Mouse (Mus musculus) left cerebral cortex, adult 2 months (tissue): ENCODE data around the gene Acin1. TPM values are rescaled to one million over a fixed set of nuclear protein-coding genes. Genes with fewer than 3 reads are reported as not detected.
"Not testable (repeated sequence)": the region's sequence is repeated elsewhere in the genome, so short reads cannot be mapped to it uniquely, and the experiment has no call there.

ENCODE experiments used
- DNase-seq, 2 experiments: peaks; one replicate each; pipeline ENCODE4 v3.0.0; 2021 to 2022; ENCODE audit warnings: low spot score in 2 of 2, mixed read lengths in 1 of 2; ENCODE audit errors: extremely low spot score in 1 of 2
- H3K27ac ChIP-seq: fragments of 200-600 bp; 2 replicates; pipeline ENCODE4 v1.8.1; 2022
- H3K4me3 ChIP-seq: fragments of 200-600 bp; 2 replicates; pipeline ENCODE4 v1.8.1; 2022
- CTCF ChIP-seq: fragments of 200-600 bp; IDR thresholded peaks from 2 replicates; pipeline ENCODE4 v1.8.1; 2022; ENCODE audit warnings: antibody characterized with exemption, mild to moderate bottlenecking, moderate library complexity
- intact Hi-C: fragments of 180-260 bp; cut with DNase I; formaldehyde crosslinking; loops from one replicate; pipeline ENCODE4 v1.15.1; 2025
- total RNA-seq, 2 experiments: library from RNA; stranded (reverse); gene quantifications; 2 replicates each; pipeline ENCODE4 v1.2.3; 2021

Gene Acin1
- total RNA-seq, 2 experiments from 2014 or later, result 200 to 232 TPM

DNA sequence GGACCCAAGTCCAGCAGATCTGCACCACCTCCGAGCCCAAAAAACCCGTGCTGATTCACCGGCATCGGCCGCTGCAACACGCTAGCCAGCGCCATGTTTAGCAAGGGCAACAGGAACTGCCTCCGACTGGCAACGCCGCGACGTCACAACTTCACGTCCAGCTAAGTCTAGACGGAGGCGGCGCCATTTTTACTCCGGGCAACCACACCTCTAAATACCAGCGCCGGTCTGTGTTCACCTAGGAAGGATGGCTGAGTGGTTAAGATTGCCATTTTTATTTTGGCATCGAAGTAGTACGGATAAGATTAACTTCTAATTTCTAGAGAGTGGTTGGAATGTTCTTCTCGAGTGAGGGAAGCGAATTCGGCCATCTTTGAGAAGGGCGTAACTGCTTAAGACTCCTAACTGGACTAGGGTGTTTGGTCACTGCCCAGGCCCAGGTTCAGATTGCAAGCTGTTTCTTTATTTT lies 68.8 kb downstream of the Acin1 start, which contains the start of gene Psmb5:
Gene Psmb5 (minus strand): TSS at position 126 of the 469 bp plus-strand sequence.
- intact Hi-C loops, result no loop called here
- TF ChIP-seq CTCF, result no peak
- Histone ChIP-seq H3K27ac (peak within 1 kb of the TSS; percentile 96), H3K4me3 (peak within 1 kb of the TSS; percentile 76)
- DNase-seq, result peak; percentile 84 to 88

DNA sequence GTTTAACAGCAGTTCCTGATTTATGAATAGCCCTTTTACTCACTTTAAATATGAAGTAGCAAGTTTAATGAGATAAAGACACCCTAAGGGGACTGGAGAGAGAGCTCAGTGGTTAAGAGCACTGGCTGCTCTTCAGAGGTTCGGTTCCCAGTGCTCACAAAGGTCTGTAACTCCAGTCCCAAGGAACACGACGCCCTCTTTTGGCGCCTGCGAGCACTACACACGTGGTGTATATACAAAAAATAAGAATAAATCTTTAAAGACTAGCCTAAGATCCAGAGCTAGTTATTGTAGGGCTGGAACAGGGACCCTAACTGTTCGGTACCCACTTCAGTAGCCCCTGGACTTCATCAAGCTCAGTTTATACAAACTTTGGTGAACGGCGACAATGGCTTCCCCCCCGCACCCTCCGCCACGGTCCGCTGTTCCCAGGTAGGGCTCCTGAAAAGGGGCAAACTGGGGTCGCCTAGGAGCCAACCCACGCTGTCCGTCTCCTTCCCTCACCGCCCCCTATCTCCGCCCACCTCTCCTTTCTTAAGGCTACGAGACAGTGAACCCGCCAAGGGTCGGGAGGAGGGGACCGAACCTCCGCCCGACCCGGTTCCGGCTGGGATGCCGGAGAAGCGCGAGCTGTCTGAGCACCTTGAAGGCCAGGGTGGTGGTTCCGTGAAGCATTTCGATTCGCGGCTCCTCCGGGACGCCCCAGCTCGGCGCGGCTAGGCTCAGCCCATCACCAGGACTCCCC lies 69.4 kb downstream of the Acin1 start:
- DNase-seq, result no peak
- Histone ChIP-seq H3K27ac (peak overlapping the region; percentile 96), H3K4me3 (peak overlapping the region; percentile 76)
- intact Hi-C loops, result no loop called here
- TF ChIP-seq CTCF, result peak; percentile 18

DNA sequence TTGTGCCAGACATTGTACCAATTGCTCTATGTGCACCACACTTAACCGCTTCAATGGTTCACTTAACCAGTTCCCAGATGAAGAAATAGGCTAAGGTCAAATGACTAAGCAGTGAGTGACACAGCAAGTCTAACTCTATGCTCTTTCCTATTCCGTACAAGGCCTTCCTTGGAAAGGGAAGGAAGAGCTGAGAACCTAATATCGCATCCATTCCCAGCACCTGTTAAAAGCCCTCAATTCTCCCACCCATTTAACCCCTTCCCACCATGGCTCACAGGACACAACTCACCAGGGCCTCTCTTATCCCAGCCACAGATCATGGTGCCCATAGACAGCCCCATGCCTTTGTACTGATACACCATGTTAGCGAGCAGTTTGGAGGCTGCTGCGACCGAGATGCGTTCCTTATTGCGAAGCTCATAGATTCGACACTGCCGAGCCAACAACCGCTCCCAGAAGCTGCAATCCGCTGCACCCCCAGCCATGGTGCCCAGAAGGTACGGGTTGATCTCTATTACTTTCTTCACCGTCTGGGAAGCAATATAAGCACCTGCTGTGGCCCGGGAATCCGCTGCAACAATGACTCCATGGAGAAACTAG lies 70.4 kb downstream of the Acin1 start:
- DNase-seq, result no peak
- TF ChIP-seq CTCF, result no peak
- Histone ChIP-seq H3K27ac (no peak overlapping the region), H3K4me3 (no peak overlapping the region)
- intact Hi-C loops, result no loop called here

DNA sequence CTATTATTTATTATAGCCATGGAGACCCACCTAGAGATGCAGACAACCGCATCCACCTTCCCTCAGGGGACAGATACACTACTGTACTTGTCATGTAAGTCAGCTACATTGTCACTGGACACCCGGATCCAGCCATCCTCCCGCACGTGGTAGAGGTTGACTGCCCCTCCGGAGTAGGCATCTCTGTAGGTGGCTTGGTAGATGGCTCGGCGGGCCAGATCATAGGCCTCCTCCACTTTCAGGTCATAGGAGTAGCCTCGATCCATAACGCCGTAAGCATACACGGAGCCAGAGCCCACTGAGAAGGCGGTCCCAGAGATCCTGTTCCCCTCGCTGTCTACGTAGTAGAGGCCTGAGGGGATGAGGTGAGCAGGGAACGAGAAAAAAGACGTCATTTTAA lies 72.6 kb downstream of the Acin1 start:
- H3K27ac ChIP-seq, DNase-seq, intact Hi-C loops, H3K4me3 ChIP-seq: not testable (repeated sequence)

DNA sequence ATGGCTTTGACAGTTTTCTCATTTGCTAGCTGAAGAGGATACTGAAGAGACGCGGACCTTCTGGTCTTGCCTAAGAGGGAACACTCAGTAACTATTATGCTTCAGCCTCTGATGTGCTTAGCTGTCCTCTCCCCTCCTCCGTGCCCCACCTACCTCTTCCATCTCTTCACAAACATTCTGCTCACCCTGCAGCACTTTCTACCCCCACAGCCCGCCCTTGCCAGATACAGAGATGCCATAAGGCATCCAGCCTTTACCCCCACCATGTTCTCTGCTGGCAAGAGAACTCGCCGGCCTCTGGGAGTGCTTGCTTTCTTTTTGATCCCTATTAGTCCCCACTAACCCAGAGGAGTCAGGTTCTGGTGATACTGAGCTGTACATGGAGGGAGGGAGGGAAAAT lies 76.1 kb downstream of the Acin1 start:
- no peak for DNase-seq
- intact Hi-C loops, result loop anchor here (2.0 kb wide), 1 partner anchor 18 kb away; no protein-coding TSS in a partner anchor
- no peak for TF ChIP-seq CTCF

DNA sequence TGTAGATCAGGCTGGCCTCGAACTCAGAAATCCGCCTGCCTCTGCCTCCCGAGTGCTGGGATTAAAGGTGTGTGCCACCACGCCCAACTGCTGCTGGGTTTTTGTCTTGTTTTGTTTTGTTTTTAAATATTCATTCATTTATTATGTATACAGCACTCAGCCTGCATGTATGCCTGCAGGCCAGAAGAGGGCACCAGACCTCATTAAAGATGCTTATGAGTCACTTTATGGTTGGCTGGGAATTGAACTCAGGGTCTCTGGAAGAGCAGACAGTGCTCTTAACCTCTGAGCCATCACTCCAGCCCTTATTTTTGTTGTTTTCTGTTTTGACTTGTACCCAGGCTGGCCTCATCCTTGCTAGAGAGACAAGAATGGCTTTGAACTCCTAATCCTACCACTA lies 76.8 kb downstream of the Acin1 start:
- TF ChIP-seq CTCF, result peak; percentile 58
- DNase-seq, result no peak
- Histone ChIP-seq H3K4me3 (no peak overlapping the region), H3K27ac (peak overlapping the region; percentile 71)
- intact Hi-C loops, result loop anchor here (2.0 kb wide), 1 partner anchor 17 kb away; no protein-coding TSS in a partner anchor

More for the DNA sequence above, 76.1 kb downstream of the Acin1 start:
- Histone ChIP-seq H3K4me3 (no peak overlapping the region), H3K27ac (peak overlapping the region; percentile 71)

DNA sequence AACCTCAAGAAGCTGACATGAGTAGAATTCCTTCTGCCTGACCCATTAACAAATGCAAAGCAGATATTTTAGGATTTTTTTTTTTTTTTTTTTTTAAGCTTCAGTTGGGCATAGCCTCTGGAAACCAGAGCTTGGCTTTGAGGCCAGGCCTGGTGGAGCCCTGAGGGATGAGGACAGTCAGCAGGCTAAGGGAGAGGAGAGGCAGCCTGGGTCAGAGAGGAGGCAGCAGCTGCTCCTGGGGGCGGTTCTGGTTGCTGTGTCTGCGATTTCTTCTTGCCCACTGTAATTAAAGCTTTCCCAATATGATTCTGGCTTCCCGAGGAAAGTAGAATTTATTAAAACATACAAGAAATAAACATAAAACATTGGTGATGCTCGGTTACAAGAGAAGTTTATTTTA lies 77.5 kb downstream of the Acin1 start:
- Histone ChIP-seq H3K27ac (peak overlapping the region; percentile 32; the same call in 1 of the 2 replicates), H3K4me3 (no peak overlapping the region)
- intact Hi-C loops, result no loop called here
- DNase-seq, result no peak
- no peak for TF ChIP-seq CTCF

DNA sequence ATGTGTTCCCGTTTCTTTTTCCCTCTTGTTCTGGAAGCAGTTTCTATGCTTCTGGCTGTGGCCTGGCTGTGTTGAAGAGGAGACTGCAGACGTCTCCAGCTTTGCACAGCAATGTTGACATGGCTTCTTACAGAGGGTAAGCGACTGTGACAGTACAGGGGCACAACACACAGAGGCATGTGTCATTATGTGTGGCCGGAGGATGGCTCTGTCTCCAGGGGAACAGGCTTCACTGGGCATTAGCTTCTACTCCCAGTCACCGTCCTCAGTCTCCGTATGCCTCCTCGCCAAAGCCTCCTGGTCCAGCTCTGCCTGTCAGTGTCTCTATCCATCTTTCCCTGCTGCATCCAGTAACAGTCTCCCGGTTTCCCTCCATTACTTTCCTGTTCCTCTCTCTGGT lies 79.5 kb downstream of the Acin1 start:
- no peak overlapping the region for H3K4me3 ChIP-seq
- no peak overlapping the region for H3K27ac ChIP-seq
- intact Hi-C loops, result no loop called here
- TF ChIP-seq CTCF, result no peak
- DNase-seq, result no peak

DNA sequence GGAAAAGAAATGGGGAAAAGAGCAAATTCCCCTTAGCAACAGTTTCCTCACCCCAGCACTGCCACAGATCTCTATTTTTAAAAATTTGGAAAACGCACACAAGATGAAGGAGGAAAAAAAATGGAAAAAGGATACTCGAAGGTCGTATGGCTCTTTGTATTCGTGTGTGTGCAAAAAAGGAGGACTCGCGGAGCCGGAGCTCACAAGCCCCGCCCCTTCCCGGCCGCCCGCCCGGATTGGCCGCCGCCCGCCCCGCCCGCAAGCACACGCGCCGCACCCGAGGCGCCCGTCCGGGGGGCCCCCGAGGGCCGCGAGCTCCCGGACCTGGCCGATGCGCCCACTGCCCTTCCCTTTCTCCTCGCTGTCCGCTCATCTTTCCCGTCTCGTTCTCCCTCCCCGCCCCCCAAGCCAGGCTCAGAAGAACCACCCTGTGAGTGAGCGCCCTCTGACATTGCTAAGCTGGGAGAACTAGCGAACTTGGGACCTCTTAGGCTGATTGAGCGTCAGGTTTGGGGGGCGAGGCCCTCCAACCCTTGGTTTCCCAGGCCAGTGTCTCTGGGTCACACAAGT lies 80.9 kb downstream of the Acin1 start, which contains the start of gene 4931414P19Rik:
Gene 4931414P19Rik (minus strand): TSS at position 242 of the 570 bp plus-strand sequence.
- peak within 1 kb of the TSS; percentile 48 for H3K4me3 ChIP-seq
- peak; percentile 73 to 77 for DNase-seq
- peak within 1 kb of the TSS; percentile 89 for H3K27ac ChIP-seq
- TF ChIP-seq CTCF, result no peak
- intact Hi-C loops, result no loop called here

DNA sequence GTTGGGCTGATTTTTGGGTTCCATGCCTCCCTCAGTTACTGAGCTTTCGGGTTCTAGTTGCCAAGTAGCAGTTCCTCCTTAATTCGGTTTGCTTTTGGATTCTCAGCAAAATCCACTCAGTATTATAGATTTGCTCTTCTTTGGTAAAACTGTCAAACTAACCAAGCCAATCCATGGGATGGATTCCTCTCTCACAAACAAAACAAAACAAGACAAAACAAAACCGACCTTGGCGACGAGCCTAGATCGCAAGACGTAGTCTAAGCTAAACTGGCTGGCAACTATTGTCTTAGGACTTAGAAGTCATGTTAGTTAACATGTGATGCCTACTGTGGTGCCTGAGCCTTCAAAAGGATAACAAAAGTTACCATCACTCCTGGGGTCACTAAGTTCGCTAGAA lies 83.0 kb downstream of the Acin1 start:
- Histone ChIP-seq H3K4me3 (peak overlapping the region; percentile 86), H3K27ac (peak overlapping the region; percentile 98)
- intact Hi-C loops, result no loop called here
- no peak for TF ChIP-seq CTCF
- no peak for DNase-seq

DNA sequence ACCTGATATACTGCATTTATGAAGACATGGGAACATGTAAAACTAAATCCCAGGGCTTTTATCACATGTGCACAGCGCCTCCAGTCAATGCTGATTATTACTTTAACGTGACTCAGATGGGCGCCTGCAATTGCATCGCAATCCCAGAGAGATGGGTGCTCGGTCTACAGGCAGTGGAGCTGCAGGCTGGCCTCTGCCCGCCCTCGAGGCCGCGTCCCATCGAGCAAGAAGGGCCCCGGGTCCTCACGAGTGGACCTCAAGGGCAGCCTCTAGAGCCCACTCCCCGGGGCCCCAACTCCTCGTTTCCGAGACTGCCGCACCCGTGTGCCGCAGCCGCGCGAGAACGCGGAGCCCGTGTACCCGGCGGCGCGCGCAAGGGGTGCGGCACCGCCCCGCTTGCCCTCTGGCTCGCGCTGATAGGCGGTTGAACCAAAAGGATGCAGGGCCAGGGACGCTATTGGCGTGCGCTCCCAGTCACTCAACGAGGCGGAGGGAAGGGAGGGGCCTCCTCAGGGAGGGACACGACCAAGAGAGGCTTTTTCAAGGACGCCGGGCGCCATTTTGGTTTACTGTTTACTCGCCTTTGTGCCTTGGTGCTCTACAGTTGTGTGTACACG lies 83.6 kb downstream of the Acin1 start:
- no peak for TF ChIP-seq CTCF
- H3K4me3 ChIP-seq, result peak overlapping the region; percentile 86
- H3K27ac ChIP-seq, result peak overlapping the region; percentile 98
- intact Hi-C loops, result no loop called here
- DNase-seq, result peak; percentile 95

DNA sequence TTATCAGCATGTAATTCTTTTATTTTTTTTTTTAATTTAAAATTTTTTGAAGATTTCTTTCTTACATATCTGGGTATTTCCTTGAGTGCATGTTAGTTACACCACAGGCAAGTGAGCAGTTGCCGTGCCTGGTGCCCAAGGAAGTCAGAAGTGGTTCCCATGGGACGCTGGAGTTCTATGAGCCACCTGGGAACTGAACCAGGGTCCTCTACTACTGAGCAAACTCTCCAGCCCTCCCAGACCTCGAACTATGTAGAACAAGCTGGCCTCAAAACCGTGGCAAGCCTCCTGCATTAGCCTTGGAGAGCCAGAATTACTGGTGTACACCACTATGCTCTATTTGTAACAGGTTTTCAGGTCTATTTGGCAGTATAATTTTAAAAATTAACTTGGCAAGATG lies 84.1 kb downstream of the Acin1 start:
- TF ChIP-seq CTCF, result no peak
- peak overlapping the region; percentile 98 for H3K27ac ChIP-seq
- intact Hi-C loops, result no loop called here

More for the DNA sequence above, 84.1 kb downstream of the Acin1 start:
- peak overlapping the region; percentile 86 for H3K4me3 ChIP-seq
- DNase-seq, result no peak
